Mouse (Mus musculus) spleen, adult 2 months (tissue): ENCODE data around the gene Stradb. TPM values are rescaled to one million over a fixed set of nuclear protein-coding genes. Genes with fewer than 3 reads are reported as not detected.

ENCODE experiments used
- DNase-seq, 2 experiments: peaks; one replicate each; pipeline versions ENCODE4 v3.0.0 to v3.0.0-alpha.2; 2012 to 2021; ENCODE audit warnings: low spot score in 2 of 2, low read depth in 1 of 2
- H3K27ac ChIP-seq: fragments of 200-500 bp; 2 replicates; pipeline ENCODE4 v1.5.1; 2012; ENCODE audit warnings: low read length, inconsistent platforms; ENCODE audit not compliant: insufficient read depth
- H3K27me3 ChIP-seq: fragments of 200-500 bp; 2 replicates; pipeline ENCODE4 v1.6.1; 2012; ENCODE audit warnings: mild to moderate bottlenecking, moderate library complexity, low read length, inconsistent platforms; ENCODE audit not compliant: control insufficient read depth, insufficient read depth
- H3K36me3 ChIP-seq: fragments of 200-500 bp; 2 replicates; pipeline ENCODE4 v1.6.1; 2012; ENCODE audit warnings: mild to moderate bottlenecking, low read length, inconsistent platforms; ENCODE audit not compliant: control insufficient read depth, insufficient read depth
- H3K4me1 ChIP-seq: fragments of 200-500 bp; 2 replicates; pipeline ENCODE4 v1.6.1; 2011; ENCODE audit warnings: inconsistent platforms; ENCODE audit not compliant: control insufficient read depth, insufficient read depth, insufficient read length
- H3K4me3 ChIP-seq: fragments of 200-500 bp; 2 replicates; pipeline ENCODE4 v1.5.1; 2011; ENCODE audit warnings: mild to moderate bottlenecking, inconsistent platforms; ENCODE audit not compliant: insufficient read depth, insufficient read length; ENCODE audit errors: extremely low read depth
- CTCF ChIP-seq: fragments of 200-500 bp; IDR thresholded peaks from 2 replicates; pipeline ENCODE4 v1.5.1; 2011; ENCODE audit warnings: mild to moderate bottlenecking, inconsistent platforms; ENCODE audit not compliant: insufficient read depth, insufficient read length, insufficient replicate concordance; ENCODE audit errors: extremely low read depth
- POLR2A ChIP-seq: fragments of 200-500 bp; IDR thresholded peaks from 2 replicates; pipeline ENCODE4 v1.6.1; 2011; ENCODE audit warnings: low read depth, low read length, inconsistent platforms
- WGBS: fragments of 180-500 bp; shearing (Covaris S2); methylation state at CpG from one replicate; pipeline ENCODE4 v1.1.7; 2018; 5-methylcytosine and 5-hydroxymethylcytosine counted together
- polyA plus RNA-seq: library from polyadenylated mRNA; depleted of rRNA; stranded (reverse); fragments of >200 nt; gene quantifications from 2 replicates; pipeline ENCODE4 v1.2.3, GENCODE M21; 2012; rRNA removed

Stradb gene
- 8.9 and 10.5 TPM in 2 replicates for polyA plus RNA-seq

GRCm38 (mm10) chr1:58973366-58974221 lies at the start of gene Stradb, which contains the start of gene Trak2:
Gene Stradb, plus strand, starts transcription at chr1:58973522.
Gene Trak2, minus strand, starts transcription at chr1:58973430.
- DNase-seq: peak; percentile 87 to 92
- Histone ChIP-seq H3K4me1 (peaks cover 13% of the 10 kb centered on the region), H3K27ac (peak within 1 kb of the TSS; percentile 73), H3K27me3 (no peaks in the 10 kb centered on the region), H3K4me3 (peak within 1 kb of the TSS; percentile 95), H3K36me3 (peaks cover 2% of the 10 kb centered on the region; the same call in 1 of the 2 replicates)
- no peak for TF ChIP-seq POLR2A
- TF ChIP-seq CTCF: no peak
- under 1% methylated on average over 68 of the region's 69 CpGs for WGBS

- Histone ChIP-seq H3K4me3 (no peak overlapping the region), H3K27me3 (no peaks in the 10 kb centered on the region), H3K27ac (no peak overlapping the region), H3K36me3 (peaks cover 14% of the 10 kb centered on the region), H3K4me1 (no peaks in the 10 kb centered on the region)
- 96% methylated on average over 5 of the region's 5 CpGs for WGBS
- DNase-seq: no peak
- TF ChIP-seq POLR2A (no peak), CTCF (no peak)
Observed at GRCm38 (mm10) chr1:58926664-58927063, 46.7 kb upstream of the Stradb start.

- TF ChIP-seq CTCF (no peak), POLR2A (no peak)
- H3K4me3 ChIP-seq: no peak overlapping the region
- no peak for DNase-seq
- no peaks in the 10 kb centered on the region for H3K27me3 ChIP-seq
- whole genome bisulfite sequencing: 63% methylated on average over 10 of the region's 10 CpGs
- peak overlapping the region; percentile 77 for H3K27ac ChIP-seq
- peaks cover 7% of the 10 kb centered on the region; the same call in 1 of the 2 replicates for H3K4me1 ChIP-seq
- H3K36me3 ChIP-seq: peaks cover 4% of the 10 kb centered on the region; the same call in 1 of the 2 replicates
Observed at GRCm38 (mm10) chr1:58936746-58937605, 36.3 kb upstream of the Stradb start.

GRCm38 (mm10) chr1:58937606-58938099 lies 35.7 kb upstream of the Stradb start:
- no peak for TF ChIP-seq CTCF
- no peak for TF ChIP-seq POLR2A
- peak overlapping the region; percentile 77 for H3K27ac ChIP-seq
- 68% methylated on average over 9 of the region's 9 CpGs for WGBS
- no peak for DNase-seq
- no peak overlapping the region for H3K4me3 ChIP-seq
- H3K27me3 ChIP-seq: no peaks in the 10 kb centered on the region
- H3K36me3 ChIP-seq: peaks cover 4% of the 10 kb centered on the region; the same call in 1 of the 2 replicates
- H3K4me1 ChIP-seq: peaks cover 7% of the 10 kb centered on the region; the same call in 1 of the 2 replicates

GRCm38 (mm10) chr1:58945523-58945922 lies 27.8 kb upstream of the Stradb start:
- Histone ChIP-seq H3K4me3 (no peak overlapping the region), H3K36me3 (peaks cover 10% of the 10 kb centered on the region), H3K27ac (no peak overlapping the region), H3K4me1 (peaks cover 13% of the 10 kb centered on the region), H3K27me3 (no peaks in the 10 kb centered on the region)
- WGBS: 95% methylated on average over 2 of the region's 2 CpGs
- TF ChIP-seq POLR2A (no peak), CTCF (no peak)
- no peak for DNase-seq

- TF ChIP-seq POLR2A: no peak
- TF ChIP-seq CTCF: no peak
- Histone ChIP-seq H3K4me1 (peaks cover 13% of the 10 kb centered on the region), H3K4me3 (no peak overlapping the region), H3K27me3 (no peaks in the 10 kb centered on the region), H3K27ac (no peak overlapping the region), H3K36me3 (peaks cover 10% of the 10 kb centered on the region)
- WGBS: 87% methylated on average over 7 of the region's 7 CpGs
- DNase-seq: no peak
Observed at GRCm38 (mm10) chr1:58945960-58946670, 27.2 kb upstream of the Stradb start.
